Mouse (Mus musculus) liver, embryonic 14.5 days (tissue): ENCODE measurements around the gene Spats2.
A peak's percentile ranks its signal among the peaks of the same experiment; 100 is the strongest.

Experiments
- CTCF ChIP-seq: IDR thresholded peaks from 2 replicates; pipeline ENCODE4 v1.5.1; 2016; ENCODE audit warnings: antibody characterized with exemption, low read depth, control low read depth
- EP300 ChIP-seq: IDR thresholded peaks from 2 replicates; pipeline ENCODE4 v1.6.1; 2016; ENCODE audit warnings: antibody characterized with exemption, low read depth

DNA sequence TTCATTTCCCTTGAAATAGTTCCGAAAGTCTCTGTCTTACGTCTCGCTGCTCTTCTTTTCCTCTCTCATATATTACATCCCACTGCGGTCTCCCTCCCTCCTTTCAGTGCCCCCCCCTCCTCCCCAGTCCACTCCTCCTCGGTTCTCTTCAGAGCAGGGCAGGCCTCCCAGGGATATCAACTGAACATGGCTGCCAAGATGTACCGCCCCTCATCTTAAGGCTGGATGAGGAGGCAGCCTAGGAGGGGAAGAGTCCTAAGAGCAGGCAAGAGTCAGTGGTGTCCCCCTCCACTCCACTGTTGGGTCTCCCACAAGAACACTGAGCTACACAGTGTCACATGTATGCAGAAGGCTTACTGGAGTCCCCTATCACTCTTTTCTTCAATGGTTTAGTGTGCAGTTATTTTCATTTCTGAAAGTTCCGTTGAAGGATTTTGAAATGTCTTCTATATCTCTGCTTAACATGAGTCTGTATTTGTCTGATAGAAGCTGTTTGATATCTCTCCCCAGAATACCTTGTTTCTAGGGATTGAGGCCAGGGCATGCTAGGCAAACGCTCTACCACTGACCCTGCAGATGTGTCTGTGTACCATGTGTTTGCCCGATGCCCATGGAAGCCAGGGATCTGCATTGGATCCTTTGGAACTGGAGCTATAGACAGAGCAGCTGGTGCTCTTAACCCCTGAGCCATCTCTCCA is 58.6 kb downstream of the Spats2 start:
- TF ChIP-seq CTCF, result no peak
- peak; percentile 68 for TF ChIP-seq EP300
